Mouse (Mus musculus): ENCODE measurements around the gene Tigd3. TPM values are rescaled to one million over a fixed set of nuclear protein-coding genes. Genes with fewer than 3 reads are reported as not detected.

The Tigd3 gene
- 2.2 and 3.1 TPM in 2 replicates for polyA plus RNA-seq (2015; fragmentation: Nextera tagmentation; extraction: Ambion mirVana)

GRCm38 (mm10) chr19:5894002-5894678 lies at the start of gene Tigd3:
Gene Tigd3, minus strand, starts transcription at chr19:5894149.

GRCm38 (mm10) chr19:5924713-5925093 lies 30.8 kb upstream of the Tigd3 start, which contains the start of gene Cdc42ep2:
Gene Cdc42ep2, minus strand, starts transcription at chr19:5924816.

GRCm38 (mm10) chr19:5913007-5913719 lies 19.2 kb upstream of the Tigd3 start, which contains the start of gene Dpf2:
Gene Dpf2, minus strand, starts transcription at chr19:5913010.

GRCm38 (mm10) chr19:5877618-5878361 lies 16.2 kb downstream of the Tigd3 start, which contains the start of gene Slc25a45:
Gene Slc25a45, plus strand, starts transcription at chr19:5877808.

GRCm38 (mm10) chr19:5874969-5875480 lies 18.9 kb downstream of the Tigd3 start, which contains the start of gene Frmd8:
Gene Frmd8, minus strand, starts transcription at chr19:5875274.

Other genes starting within 250 kb of the Tigd3 start
- gene Sipa1, start 230.4 kb downstream of the Tigd3 start, polyA plus RNA-seq (2015; fragmentation: Nextera tagmentation; extraction: Ambion mirVana) = 23.6 and 38.7 TPM in 2 replicates
- gene Map3k11, start 205.4 kb downstream of the Tigd3 start, polyA plus RNA-seq (2015; fragmentation: Nextera tagmentation; extraction: Ambion mirVana) = 20.8 and 28.6 TPM in 2 replicates
- gene Pcnx3, start 205.2 kb downstream of the Tigd3 start, polyA plus RNA-seq (2015; fragmentation: Nextera tagmentation; extraction: Ambion mirVana) = 8.7 and 15.1 TPM in 2 replicates
- 0.33 and 0.57 TPM in 2 replicates for gene Kcnk7, start 189.8 kb downstream of the Tigd3 start, polyA plus RNA-seq (2015; fragmentation: Nextera tagmentation; extraction: Ambion mirVana)
- gene Ehbp1l1, start 167.8 kb downstream of the Tigd3 start, polyA plus RNA-seq (2015; fragmentation: Nextera tagmentation; extraction: Ambion mirVana) = 20.3 and 23.5 TPM in 2 replicates
- gene Fam89b, start 164.5 kb downstream of the Tigd3 start, polyA plus RNA-seq (2015; fragmentation: Nextera tagmentation; extraction: Ambion mirVana) = 86.7 and 91.8 TPM in 2 replicates
- gene Ltbp3, start 153.2 kb downstream of the Tigd3 start, polyA plus RNA-seq (2015; fragmentation: Nextera tagmentation; extraction: Ambion mirVana) = 50.6 and 57.0 TPM in 2 replicates
- gene Scyl1, start 122.7 kb downstream of the Tigd3 start, polyA plus RNA-seq (2015; fragmentation: Nextera tagmentation; extraction: Ambion mirVana) = 50.3 and 69.4 TPM in 2 replicates
- 19.3 and 42.3 TPM in 2 replicates for gene Frmd8, start 18.9 kb downstream of the Tigd3 start, polyA plus RNA-seq (2015; fragmentation: Nextera tagmentation; extraction: Ambion mirVana)
- 9.9 and 23.2 TPM in 2 replicates for gene Slc25a45, start 16.3 kb downstream of the Tigd3 start, polyA plus RNA-seq (2015; fragmentation: Nextera tagmentation; extraction: Ambion mirVana)
- 52.8 and 74.8 TPM in 2 replicates for gene Dpf2, start 18.9 kb upstream of the Tigd3 start, polyA plus RNA-seq (2015; fragmentation: Nextera tagmentation; extraction: Ambion mirVana)
- gene Cdc42ep2, start 30.7 kb upstream of the Tigd3 start, polyA plus RNA-seq (2015; fragmentation: Nextera tagmentation; extraction: Ambion mirVana) = 10.5 and 12.6 TPM in 2 replicates
- 19.6 and 27.3 TPM in 2 replicates for gene Pola2, start 70.1 kb upstream of the Tigd3 start, polyA plus RNA-seq (2015; fragmentation: Nextera tagmentation; extraction: Ambion mirVana)
- gene Slc22a20, start 92.0 kb upstream of the Tigd3 start, polyA plus RNA-seq (2015; fragmentation: Nextera tagmentation; extraction: Ambion mirVana) = not detected in 2 replicates
- gene Capn1, start 121.7 kb upstream of the Tigd3 start, polyA plus RNA-seq (2015; fragmentation: Nextera tagmentation; extraction: Ambion mirVana) = 13.9 and 14.2 TPM in 2 replicates
- 20.3 and 29.1 TPM in 2 replicates for gene Syvn1, start 152.4 kb upstream of the Tigd3 start, polyA plus RNA-seq (2015; fragmentation: Nextera tagmentation; extraction: Ambion mirVana)
- 47.4 and 63.4 TPM in 2 replicates for gene Mrpl49, start 163.6 kb upstream of the Tigd3 start, polyA plus RNA-seq (2015; fragmentation: Nextera tagmentation; extraction: Ambion mirVana)
- gene Fau, start 163.7 kb upstream of the Tigd3 start, polyA plus RNA-seq (2015; fragmentation: Nextera tagmentation; extraction: Ambion mirVana) = 839 and 888 TPM in 2 replicates
- gene Znhit2, start 167.0 kb upstream of the Tigd3 start, polyA plus RNA-seq (2015; fragmentation: Nextera tagmentation; extraction: Ambion mirVana) = 35.7 and 47.8 TPM in 2 replicates
- 14.7 and 17.7 TPM in 2 replicates for gene Tm7sf2, start 174.2 kb upstream of the Tigd3 start, polyA plus RNA-seq (2015; fragmentation: Nextera tagmentation; extraction: Ambion mirVana)
- 44.2 and 52.3 TPM in 2 replicates for gene Vps51, start 183.1 kb upstream of the Tigd3 start, polyA plus RNA-seq (2015; fragmentation: Nextera tagmentation; extraction: Ambion mirVana)
- not detected in 2 replicates for gene Tmem262, start 185.9 kb upstream of the Tigd3 start, polyA plus RNA-seq (2015; fragmentation: Nextera tagmentation; extraction: Ambion mirVana)
- 0.28 and 0.91 TPM in 2 replicates for gene Gm28374, start 188.1 kb upstream of the Tigd3 start, polyA plus RNA-seq (2015; fragmentation: Nextera tagmentation; extraction: Ambion mirVana)
- 47.0 and 62.8 TPM in 2 replicates for gene Zfpl1, start 190.8 kb upstream of the Tigd3 start, polyA plus RNA-seq (2015; fragmentation: Nextera tagmentation; extraction: Ambion mirVana)
- gene Cdca5, start 190.8 kb upstream of the Tigd3 start, polyA plus RNA-seq (2015; fragmentation: Nextera tagmentation; extraction: Ambion mirVana) = 8.0 and 9.5 TPM in 2 replicates
- gene AC131692.1, start 200.3 kb upstream of the Tigd3 start, polyA plus RNA-seq (2015; fragmentation: Nextera tagmentation; extraction: Ambion mirVana) = 0.41 TPM in 1 of 2 replicates, not detected in the other
- 0.28 and 0.61 TPM in 2 replicates for gene Naaladl1, start 211.6 kb upstream of the Tigd3 start, polyA plus RNA-seq (2015; fragmentation: Nextera tagmentation; extraction: Ambion mirVana)
- gene Sac3d1, start 224.5 kb upstream of the Tigd3 start, polyA plus RNA-seq (2015; fragmentation: Nextera tagmentation; extraction: Ambion mirVana) = 28.5 and 29.2 TPM in 2 replicates
- gene Snx15, start 234.2 kb upstream of the Tigd3 start, polyA plus RNA-seq (2015; fragmentation: Nextera tagmentation; extraction: Ambion mirVana) = 21.4 and 22.6 TPM in 2 replicates
- 0.47 and 0.60 TPM in 2 replicates for gene Batf2, start 246.8 kb upstream of the Tigd3 start, polyA plus RNA-seq (2015; fragmentation: Nextera tagmentation; extraction: Ambion mirVana)
- 101 and 106 TPM in 2 replicates for gene Arl2, start 247.4 kb upstream of the Tigd3 start, polyA plus RNA-seq (2015; fragmentation: Nextera tagmentation; extraction: Ambion mirVana)